Mouse (Mus musculus): ENCODE data around the gene Synpo2. TPM values are rescaled to one million over a fixed set of nuclear protein-coding genes. Genes with fewer than 3 reads are reported as not detected.
A peak's percentile ranks its signal among the peaks of the same experiment; 100 is the strongest.

Synpo2 gene
- 1.3 and 1.4 TPM in 2 replicates for polyA plus RNA-seq (2015; fragmentation: Nextera tagmentation; extraction: Ambion mirVana)

- Histone ChIP-seq H3K36me3 (no peaks in the 10 kb centered on the region), H3K27ac (no peak within 1 kb of the TSS), H3K27me3 (peaks cover 25% of the 10 kb centered on the region), H3K4me2 (peak within 1 kb of the TSS; percentile 86), H3K9me3 (no peaks in the 10 kb centered on the region), H3K9ac (peak within 1 kb of the TSS; percentile 70), H3K4me3 (peak within 1 kb of the TSS; percentile 47), H3K4me1 (replicated peaks) (peaks cover 17% of the 10 kb centered on the region)
- peak; percentile 64 for ATAC-seq (ENCODE audit: low FRiP score)
- under 1% methylated on average over 20 of the region's 20 CpGs for WGBS
Measured at GRCm38 (mm10) chr3:123235921-123236320, at the start of gene Synpo2. Gene Synpo2 (minus strand): TSS chr3:123236149.

GRCm38 (mm10) chr3:123285649-123286048 is 49.7 kb upstream of the Synpo2 start:
- Histone ChIP-seq H3K9ac (no peak overlapping the region), H3K4me1 (replicated peaks) (no peaks in the 10 kb centered on the region), H3K4me2 (no peak overlapping the region), H3K9me3 (0 out of 2 replicates have a peak, but pooled peaks cover 4% of the 10 kb centered on the region), H3K4me3 (no peak overlapping the region), H3K27me3 (no peaks in the 10 kb centered on the region), H3K36me3 (peaks cover 2% of the 10 kb centered on the region), H3K27ac (no peak overlapping the region)
- ATAC-seq (ENCODE audit: low FRiP score) = no peak

GRCm38 (mm10) chr3:123284284-123284683 is 48.3 kb upstream of the Synpo2 start:
- Histone ChIP-seq H3K4me1 (replicated peaks) (no peaks in the 10 kb centered on the region), H3K27ac (no peak overlapping the region), H3K36me3 (peaks cover 7% of the 10 kb centered on the region), H3K27me3 (no peaks in the 10 kb centered on the region), H3K4me3 (no peak overlapping the region), H3K4me2 (no peak overlapping the region), H3K9ac (no peak overlapping the region), H3K9me3 (0 out of 2 replicates have a peak, but pooled peaks cover 4% of the 10 kb centered on the region)
- no peak for ATAC-seq (ENCODE audit: low FRiP score)
- WGBS = 96% methylated on average over 5 of the region's 5 CpGs

GRCm38 (mm10) chr3:123282866-123283615 is 47.1 kb upstream of the Synpo2 start:
- Histone ChIP-seq H3K27me3 (no peaks in the 10 kb centered on the region), H3K4me1 (replicated peaks) (no peaks in the 10 kb centered on the region), H3K27ac (no peak overlapping the region), H3K4me2 (no peak overlapping the region), H3K9me3 (0 out of 2 replicates have a peak, but pooled peaks cover 4% of the 10 kb centered on the region), H3K9ac (no peak overlapping the region), H3K36me3 (peaks cover 7% of the 10 kb centered on the region), H3K4me3 (no peak overlapping the region)
- WGBS = 90% methylated on average over 12 of the region's 12 CpGs
- no peak for ATAC-seq (ENCODE audit: low FRiP score)

GRCm38 (mm10) chr3:123267741-123268201 is 31.8 kb upstream of the Synpo2 start:
- under 1% methylated on average over 25 of the region's 25 CpGs for WGBS

GRCm38 (mm10) chr3:123266753-123267651 is 31.1 kb upstream of the Synpo2 start, which contains the start of gene Sec24d:
Gene Sec24d (plus strand): TSS chr3:123267455.
- Histone ChIP-seq H3K36me3 (no peaks in the 10 kb centered on the region), H3K27me3 (peaks cover 35% of the 10 kb centered on the region), H3K9ac (peak within 1 kb of the TSS; percentile 72), H3K4me1 (replicated peaks) (peaks cover 6% of the 10 kb centered on the region; the same call in 1 of the 2 replicates), H3K27ac (no peak within 1 kb of the TSS), H3K4me3 (peak within 1 kb of the TSS; percentile 68), H3K9me3 (no peaks in the 10 kb centered on the region), H3K4me2 (peak within 1 kb of the TSS; percentile 88)
- 4% methylated on average over 66 of the region's 68 CpGs for WGBS
- peak; percentile 94 for ATAC-seq (ENCODE audit: low FRiP score)

More at GRCm38 (mm10) chr3:123267741-123268201, 31.8 kb upstream of the Synpo2 start:
- Histone ChIP-seq H3K9me3 (no peaks in the 10 kb centered on the region), H3K4me3 (peak overlapping the region; percentile 68), H3K4me1 (replicated peaks) (peaks cover 6% of the 10 kb centered on the region; the same call in 1 of the 2 replicates), H3K36me3 (no peaks in the 10 kb centered on the region), H3K27ac (no peak overlapping the region), H3K9ac (peak overlapping the region; percentile 72), H3K27me3 (peaks cover 35% of the 10 kb centered on the region), H3K4me2 (peak overlapping the region; percentile 88)
- ATAC-seq (ENCODE audit: low FRiP score) = peak; percentile 73

- Histone ChIP-seq H3K36me3 (no peaks in the 10 kb centered on the region), H3K4me2 (0 out of 2 replicates have a peak overlapping the region, but pooled peaks have one; percentile 13), H3K4me1 (replicated peaks) (peaks cover 6% of the 10 kb centered on the region; the same call in 1 of the 2 replicates), H3K4me3 (peak overlapping the region; percentile 18), H3K9ac (no peak overlapping the region), H3K27me3 (peaks cover 32% of the 10 kb centered on the region), H3K27ac (no peak overlapping the region), H3K9me3 (no peaks in the 10 kb centered on the region)
- no peak for ATAC-seq (ENCODE audit: low FRiP score)
- 58% methylated on average over 6 of the region's 6 CpGs for WGBS
Measured at GRCm38 (mm10) chr3:123264706-123265105, 28.8 kb upstream of the Synpo2 start.

GRCm38 (mm10) chr3:123258709-123259108 is 22.8 kb upstream of the Synpo2 start:
- Histone ChIP-seq H3K27me3 (no peaks in the 10 kb centered on the region), H3K27ac (no peak overlapping the region), H3K36me3 (no peaks in the 10 kb centered on the region), H3K4me3 (no peak overlapping the region), H3K4me1 (replicated peaks) (no peaks in the 10 kb centered on the region), H3K9ac (no peak overlapping the region), H3K4me2 (no peak overlapping the region), H3K9me3 (peaks cover 4% of the 10 kb centered on the region; the same call in 1 of the 2 replicates)
- no peak for ATAC-seq (ENCODE audit: low FRiP score)
- WGBS = 83% methylated on average over 4 of the region's 4 CpGs

GRCm38 (mm10) chr3:123256181-123257101 is 20.5 kb upstream of the Synpo2 start:
- no peaks in the 10 kb centered on the region for H3K27me3 ChIP-seq
- H3K27ac ChIP-seq = no peak overlapping the region
- peaks cover 4% of the 10 kb centered on the region; the same call in 1 of the 2 replicates for H3K9me3 ChIP-seq
- H3K4me2 ChIP-seq = no peak overlapping the region
- no peaks in the 10 kb centered on the region for H3K36me3 ChIP-seq
- WGBS = 82% methylated on average over 11 of the region's 11 CpGs
- H3K9ac ChIP-seq = no peak overlapping the region
- H3K4me3 ChIP-seq = no peak overlapping the region
- ATAC-seq (ENCODE audit: low FRiP score) = no peak
- H3K4me1 ChIP-seq (replicated peaks) = no peaks in the 10 kb centered on the region

- Histone ChIP-seq H3K9me3 (no peaks in the 10 kb centered on the region), H3K9ac (no peak overlapping the region), H3K27ac (no peak overlapping the region), H3K36me3 (no peaks in the 10 kb centered on the region), H3K4me3 (no peak overlapping the region), H3K4me1 (replicated peaks) (no peaks in the 10 kb centered on the region), H3K27me3 (no peaks in the 10 kb centered on the region), H3K4me2 (no peak overlapping the region)
- no peak for ATAC-seq (ENCODE audit: low FRiP score)
- WGBS = 50% methylated on average over 4 of the region's 4 CpGs
Measured at GRCm38 (mm10) chr3:123245646-123246045, 9.7 kb upstream of the Synpo2 start.

- Histone ChIP-seq H3K36me3 (no peaks in the 10 kb centered on the region), H3K4me2 (no peak overlapping the region), H3K27me3 (no peaks in the 10 kb centered on the region), H3K9me3 (no peaks in the 10 kb centered on the region), H3K9ac (no peak overlapping the region), H3K4me3 (no peak overlapping the region), H3K4me1 (replicated peaks) (no peaks in the 10 kb centered on the region), H3K27ac (no peak overlapping the region)
- 66% methylated on average over 5 of the region's 5 CpGs for WGBS
- no peak for ATAC-seq (ENCODE audit: low FRiP score)
Measured at GRCm38 (mm10) chr3:123244376-123244775, 8.4 kb upstream of the Synpo2 start.
